Mouse (Mus musculus): ENCODE measurements at regions not wholly inside any gene's neighbourhood (a gene's known extent, or its start where the extent isn't known, plus 50 kb on each side); places are given as distances from the start of the nearest gene placed in this dataset.
"Not testable (repeated sequence)": the region's sequence is repeated elsewhere in the genome, so short reads cannot be mapped to it uniquely, and the experiment has no call there.

DNA sequence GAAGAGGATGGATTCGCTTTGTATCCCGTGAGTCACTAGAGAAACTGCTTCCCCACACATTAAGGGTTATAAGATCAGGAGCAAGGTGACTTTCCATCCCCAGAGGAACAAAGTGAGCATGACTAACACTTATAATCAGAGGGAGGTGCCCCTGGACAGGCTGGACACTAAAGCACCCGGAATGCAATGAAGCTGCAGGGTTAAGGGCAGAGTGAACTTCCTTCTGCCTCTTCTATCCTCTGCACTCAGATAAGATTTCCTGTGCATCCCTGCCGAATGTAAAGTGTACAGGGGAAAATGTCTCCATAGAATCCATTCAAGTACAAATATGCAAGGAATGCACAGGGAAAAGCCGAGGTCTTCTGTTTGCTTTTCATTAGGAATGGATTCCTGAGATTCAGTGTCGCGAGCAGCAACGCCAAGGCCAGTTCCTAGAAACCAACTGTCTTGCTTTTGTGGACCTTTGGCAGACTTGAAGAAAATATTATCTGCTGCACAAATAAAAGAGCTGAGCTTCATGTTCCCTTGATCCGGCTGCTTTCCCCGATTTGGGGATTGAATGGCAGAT, 58.5 kb upstream of the Fbxl7 start:
- DNase-seq: no peak

DNA sequence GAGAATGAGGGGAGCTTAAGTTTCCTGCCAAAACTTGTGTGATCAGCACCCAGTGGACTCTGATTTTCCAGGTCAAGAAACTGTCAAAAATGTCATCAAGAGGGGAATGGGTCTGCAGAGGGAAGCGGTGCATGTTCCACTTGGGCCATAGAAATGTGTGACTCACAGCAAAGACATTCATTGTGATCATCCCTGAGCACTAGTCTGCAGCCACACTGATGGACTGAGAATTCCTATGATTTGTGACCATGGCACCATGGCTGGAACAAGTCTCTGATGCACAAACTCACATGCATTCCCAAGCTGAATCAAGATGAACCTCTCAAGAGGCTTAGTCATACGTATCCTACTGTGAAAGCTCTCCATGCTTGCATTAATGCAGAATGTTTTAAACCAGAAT, 63.6 kb upstream of the Fbxl7 start:
- no peak for DNase-seq

DNA sequence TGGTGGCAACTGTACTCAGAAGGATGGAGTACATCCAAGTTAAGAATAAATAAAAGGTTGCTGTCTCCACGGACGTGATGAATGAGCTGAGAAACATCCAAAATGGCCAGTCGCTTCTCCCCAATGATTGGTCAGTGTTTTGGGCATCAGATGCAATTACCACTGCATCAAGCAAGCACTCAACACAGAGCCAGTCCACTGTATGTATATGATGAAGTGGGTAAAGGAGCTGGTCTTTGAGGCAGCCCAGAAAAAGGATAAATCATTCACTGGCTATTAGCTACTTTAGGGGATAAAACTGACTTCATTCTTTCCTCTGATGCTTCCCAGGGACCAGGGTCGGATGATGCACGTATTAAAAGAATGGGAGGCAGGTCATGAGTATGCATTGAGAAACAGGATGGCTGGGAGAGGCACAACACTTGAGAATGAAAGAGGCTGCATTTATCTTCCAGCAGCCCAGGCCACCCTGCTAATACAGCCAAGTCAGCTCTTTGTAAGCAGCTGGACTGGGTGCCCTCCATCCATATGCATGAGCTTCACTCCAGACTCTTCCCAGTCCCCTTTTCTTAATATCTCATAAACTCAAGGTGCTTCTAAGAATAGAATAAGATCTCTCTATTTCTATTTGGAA, 73.1 kb upstream of the Fbxl7 start:
- DNase-seq: no peak

DNA sequence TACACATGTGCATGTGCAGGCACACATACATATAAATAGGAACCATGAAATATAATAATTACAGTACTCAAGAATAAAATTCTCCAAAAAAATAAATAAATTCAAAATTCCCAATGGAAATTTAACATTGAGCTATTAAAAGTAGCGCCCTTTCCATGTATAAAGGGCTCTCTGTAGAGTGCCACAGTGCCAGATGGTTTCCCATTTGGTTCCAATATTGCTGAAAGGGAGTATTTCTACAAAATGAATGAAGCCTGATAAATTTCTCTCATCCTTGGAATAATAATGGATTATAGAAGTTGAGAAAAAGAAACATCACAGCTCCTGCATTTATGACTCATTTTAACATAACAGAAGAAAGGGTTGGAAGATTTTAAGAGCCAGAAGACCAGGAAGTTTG, 75.4 kb upstream of the Fbxl7 start:
- DNase-seq: no peak

DNA sequence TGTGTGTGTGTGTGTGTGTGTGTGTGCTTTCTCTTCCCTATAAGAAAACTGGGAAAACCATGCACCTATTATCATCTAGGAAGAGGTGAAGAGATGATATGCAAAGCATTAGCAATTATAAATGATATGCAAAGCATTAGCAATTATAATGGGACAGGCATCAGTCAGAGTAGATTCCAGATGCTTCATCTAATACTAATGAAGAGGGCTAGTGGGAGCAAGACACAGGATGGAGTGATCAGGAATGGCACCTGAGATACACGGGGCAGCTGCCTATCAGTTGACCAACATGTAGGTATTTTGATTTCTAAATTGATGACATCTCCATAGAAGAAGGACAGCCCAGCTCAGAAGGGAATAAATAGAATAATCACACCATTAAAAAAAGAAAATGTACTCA, 97.7 kb upstream of the Fbxl7 start:
- DNase-seq: no peak

DNA sequence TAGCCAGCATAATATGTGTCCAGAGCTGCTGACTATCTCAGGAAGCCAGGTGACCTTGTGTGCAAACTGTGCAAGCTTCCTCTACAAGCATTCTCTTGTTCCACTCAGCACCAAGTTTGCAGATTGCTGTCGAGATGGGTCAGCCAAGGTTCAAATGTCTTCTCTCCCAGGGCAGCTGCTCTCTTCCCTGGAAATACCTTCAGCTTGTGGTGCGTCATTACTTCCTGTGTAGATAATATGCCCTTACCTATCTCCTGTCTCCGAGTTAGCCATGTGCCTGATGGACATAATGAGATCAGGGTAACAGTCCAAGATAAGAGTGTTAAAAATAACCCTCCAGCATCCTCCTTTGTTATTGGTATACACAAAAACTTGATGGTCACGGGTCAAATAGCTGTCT, 113.7 kb upstream of the Fbxl7 start:
- DNase-seq: no peak

DNA sequence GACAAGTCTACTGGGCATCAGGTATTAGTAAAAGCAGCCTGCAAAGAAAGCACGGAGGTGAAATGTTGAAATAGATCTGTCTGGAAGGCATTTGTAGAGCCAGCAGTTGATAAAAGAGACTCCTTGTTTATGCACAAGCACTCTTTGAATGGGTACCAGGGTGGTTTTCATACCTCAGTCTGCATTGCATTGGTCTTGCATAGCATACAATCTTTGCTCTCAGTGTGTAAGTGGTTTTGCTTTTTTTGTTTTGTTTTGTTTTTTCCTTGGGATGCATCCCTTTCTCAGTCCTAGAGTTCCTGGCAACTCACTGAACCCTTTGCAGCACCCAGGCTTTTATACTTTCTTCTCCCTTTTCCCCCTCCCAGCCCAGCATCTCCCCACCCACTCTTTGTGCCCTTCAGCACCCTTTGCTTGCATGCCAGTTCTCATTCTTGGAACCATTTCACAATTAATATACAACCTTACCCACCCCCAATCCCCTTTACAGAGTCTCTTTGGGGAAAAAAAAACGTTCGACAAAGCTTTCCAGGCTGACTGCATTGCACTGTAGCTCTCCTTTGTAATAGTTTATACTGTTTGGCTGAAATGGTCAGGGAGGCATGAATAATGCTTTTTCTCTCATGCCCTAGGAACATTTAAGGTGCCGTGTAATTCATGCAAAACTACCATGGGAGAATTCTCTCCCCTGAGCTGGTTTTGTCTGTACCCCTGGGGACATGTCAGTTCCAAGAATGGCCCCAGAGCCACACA, 118.7 kb upstream of the Fbxl7 start:
- no peak for DNase-seq

DNA sequence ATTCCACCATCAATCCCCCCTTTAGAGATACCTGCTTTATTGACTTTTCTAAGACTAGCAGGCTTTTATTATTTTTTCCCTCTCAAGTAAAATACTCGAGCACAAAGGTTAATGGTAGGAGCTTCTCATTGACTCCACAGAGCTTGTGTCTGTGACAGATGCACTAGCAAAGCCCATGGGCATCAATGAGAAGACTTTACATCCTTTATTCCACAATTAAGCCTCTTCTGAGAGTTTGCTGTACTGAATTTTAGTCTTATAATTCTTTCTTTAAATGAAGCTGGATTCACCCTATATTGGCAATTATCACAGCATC, 119.2 kb upstream of the Fbxl7 start:
- no peak for DNase-seq

DNA sequence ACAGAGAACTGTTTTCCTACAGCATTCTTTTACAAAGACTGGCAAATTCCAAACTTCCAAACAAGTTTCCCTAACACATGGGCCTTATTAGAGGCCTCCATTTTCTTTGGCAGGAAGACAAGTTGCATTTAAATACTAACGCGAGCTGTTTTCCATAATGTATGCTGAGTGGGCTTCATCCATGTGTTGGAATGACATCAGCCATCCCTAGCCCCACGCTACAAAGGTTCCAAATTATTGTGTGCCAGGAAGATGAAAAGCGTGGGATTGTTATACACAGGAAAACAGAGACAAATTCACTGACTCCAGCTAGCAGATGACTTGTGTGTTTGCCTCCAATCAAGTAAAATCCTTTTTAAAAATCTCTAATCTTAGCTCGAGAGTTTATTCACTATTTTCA, 125.1 kb upstream of the Fbxl7 start:
- DNase-seq: no peak

DNA sequence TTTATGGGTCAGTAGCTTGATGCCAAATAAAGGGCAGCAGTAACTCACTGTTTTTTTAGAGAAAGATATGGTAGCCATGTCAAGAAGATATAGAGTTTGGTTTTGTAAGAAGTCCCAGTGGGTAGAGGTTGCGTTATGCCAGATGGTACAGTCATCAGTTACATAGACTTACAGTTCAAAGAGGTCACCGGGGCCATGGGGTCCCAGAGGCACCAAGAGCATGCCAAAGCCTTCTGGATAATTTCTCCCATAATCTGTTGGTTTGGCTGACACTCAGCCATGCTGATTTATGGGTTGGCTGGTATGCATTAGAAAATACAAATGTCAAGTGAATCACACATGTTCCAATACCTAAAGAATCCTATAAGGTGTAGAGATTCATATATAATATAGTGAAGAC, 137.9 kb upstream of the Fbxl7 start:
- DNase-seq: no peak

DNA sequence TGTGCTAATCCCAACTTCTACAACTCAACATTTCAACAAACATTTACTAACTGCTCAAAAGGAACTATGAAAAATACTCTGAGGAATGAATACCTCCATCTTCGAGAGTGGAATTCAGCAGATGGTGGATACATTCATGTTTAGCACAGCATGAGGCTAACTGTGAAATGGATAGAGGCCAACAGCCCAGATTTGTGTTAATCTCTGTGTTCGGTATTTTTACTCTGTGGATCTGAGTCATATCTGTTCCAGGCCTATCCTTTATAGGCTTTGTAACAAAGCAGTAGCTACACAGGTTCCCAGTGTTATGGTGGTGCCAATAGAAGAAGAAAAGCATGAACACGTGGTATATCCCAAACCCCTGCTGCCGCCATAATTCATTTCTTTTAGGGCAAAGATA, 148.4 kb upstream of the Fbxl7 start:
- no peak for DNase-seq

DNA sequence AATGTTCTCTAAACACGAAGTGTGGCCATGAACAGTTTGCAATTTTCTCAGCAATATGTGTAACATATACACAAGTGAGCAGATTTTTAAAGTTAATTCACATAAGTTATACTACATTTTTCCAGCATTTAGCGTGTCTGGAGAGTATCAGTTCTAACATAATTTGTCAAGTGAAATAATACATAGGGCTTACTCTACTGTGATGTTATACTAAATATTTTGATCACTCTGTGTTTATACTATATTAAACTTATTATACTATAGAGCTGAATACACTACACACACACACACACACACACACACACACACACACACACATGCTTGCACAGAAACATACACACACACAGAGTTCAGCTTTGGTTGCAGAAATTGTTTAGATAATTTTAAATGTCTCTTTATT, 155.3 kb upstream of the Fbxl7 start:
- DNase-seq: no peak

DNA sequence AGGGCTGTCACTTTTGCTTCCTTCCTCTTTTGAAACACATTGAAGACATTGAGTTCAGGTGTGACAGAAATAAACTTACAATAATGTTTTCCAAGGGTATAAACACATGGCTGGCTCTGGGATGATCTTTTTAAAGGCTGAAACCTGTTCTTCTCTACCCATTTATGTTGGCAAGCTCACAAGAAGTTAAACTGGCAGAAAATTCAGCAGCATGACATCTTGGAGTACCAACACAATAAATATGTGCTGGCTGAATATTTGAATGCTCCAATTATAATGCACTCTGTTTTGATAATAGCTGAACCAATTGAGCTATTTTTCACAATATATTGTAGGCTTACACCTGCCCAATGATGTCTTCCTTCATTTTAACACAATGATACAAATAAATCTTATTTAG, 168.1 kb upstream of the Fbxl7 start:
- DNase-seq: no peak

DNA sequence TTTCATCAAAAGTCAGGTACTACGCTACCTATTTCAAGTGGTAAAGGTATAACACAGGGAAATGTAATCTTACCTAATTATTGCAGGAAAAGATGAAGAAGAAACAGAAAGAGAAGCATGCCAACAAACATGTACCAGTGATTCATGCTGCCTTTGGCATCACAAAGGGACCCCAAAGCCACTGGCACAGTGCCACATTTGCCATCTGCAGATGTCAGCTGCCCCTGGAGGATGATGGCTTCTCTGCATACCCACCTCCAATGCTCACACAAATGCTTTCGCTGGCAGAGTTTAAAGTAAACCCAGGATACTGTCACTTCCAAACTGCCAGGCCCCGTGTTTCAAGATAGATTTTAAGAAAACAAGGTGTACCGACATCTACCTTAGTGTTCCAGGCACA, 168.6 kb upstream of the Fbxl7 start:
- DNase-seq: no peak

DNA sequence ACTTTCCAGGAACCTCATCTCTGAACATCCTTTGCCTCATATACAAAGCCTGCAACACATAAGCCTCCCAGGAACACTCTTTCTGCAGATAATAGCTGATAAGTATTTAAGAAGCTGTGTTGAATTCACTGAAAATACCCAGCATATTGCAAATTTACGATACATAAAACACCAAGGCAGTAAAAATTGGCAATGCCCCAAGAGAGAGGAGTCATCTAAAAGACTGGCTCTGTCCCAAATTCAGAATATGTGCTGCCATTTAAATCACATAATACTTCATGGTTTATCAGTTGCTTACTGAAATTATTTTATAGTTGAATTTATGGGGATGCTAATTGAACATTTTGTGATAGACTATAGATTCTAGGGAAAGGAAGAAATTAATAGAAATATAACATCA, 172.3 kb upstream of the Fbxl7 start:
- no peak for DNase-seq

DNA sequence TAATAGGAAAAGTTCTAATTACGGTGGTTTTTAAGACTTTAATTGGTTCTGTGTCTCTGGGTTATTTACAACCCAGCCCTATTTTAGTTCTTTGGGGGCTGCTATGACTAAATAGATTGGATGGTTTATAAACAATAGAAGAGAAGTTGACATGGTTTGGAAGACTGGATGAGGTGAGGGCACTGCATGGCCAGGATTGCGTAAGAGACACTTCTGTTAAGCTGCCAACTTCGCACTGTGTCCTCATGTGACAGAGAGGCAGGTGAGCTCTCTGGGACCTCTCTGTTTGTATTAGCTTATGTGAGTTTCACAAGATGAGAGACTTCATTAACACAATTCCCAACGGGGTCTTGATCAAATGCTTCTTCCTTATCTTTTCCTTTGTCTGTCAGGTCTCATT, 182.5 kb upstream of the Fbxl7 start:
- no peak for DNase-seq

DNA sequence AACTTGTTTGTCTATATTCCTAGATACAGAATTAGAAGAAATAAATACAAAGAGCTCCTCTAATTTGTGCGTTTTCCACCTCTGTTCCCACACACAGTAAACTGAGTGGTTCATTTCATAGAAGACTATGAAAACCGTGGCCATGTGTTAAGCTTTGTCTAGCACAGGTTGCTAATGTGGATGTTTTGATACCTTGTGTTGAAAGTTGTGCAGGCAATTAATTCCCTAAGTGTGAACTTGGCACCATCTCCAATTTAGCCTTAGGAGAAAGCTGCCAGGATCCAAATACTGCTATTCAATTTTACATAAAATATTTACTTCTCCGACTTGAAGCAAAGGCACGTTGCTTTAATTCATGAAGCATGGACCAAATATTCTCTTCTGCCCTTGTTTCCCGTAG, 187.4 kb upstream of the Fbxl7 start:
- DNase-seq: no peak

DNA sequence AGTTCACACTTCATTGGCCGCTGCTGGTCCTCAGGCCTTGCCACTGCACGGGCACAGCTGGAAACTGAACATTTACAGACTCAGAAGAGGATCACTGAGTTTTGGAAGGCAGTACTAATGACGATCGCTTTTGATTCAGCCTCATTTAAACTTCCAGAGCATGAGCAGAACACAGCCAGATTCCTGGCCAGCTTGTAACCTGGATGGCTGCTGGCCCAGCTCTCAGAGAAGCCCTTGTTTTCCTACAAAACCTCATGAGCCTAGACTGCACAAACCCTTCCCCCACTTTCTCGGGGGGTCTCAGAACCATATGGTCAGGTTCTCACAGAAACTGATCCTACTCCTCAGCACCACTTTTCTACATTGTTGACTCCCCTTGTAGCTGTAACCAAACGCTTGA, 188.2 kb upstream of the Fbxl7 start:
- no peak for DNase-seq

DNA sequence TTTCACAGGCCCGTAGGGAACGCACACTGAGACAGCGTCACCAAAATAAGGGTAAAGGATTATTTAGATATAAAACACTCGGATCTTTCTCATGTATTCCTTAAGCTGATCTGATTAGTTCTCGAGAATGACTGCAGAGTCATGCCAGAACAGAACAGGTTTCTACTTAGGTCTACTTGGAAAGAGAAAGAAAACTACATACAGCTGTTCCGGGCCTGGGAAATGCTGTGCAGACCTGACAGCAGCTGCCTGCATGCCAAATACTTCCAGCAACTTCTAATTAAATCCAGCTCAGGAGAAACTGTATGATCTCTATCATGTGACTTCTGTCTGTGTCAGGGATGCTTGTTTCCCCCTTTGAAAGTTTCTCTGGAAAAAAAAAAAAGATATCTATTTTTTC, 193.8 kb upstream of the Fbxl7 start:
- DNase-seq: no peak

DNA sequence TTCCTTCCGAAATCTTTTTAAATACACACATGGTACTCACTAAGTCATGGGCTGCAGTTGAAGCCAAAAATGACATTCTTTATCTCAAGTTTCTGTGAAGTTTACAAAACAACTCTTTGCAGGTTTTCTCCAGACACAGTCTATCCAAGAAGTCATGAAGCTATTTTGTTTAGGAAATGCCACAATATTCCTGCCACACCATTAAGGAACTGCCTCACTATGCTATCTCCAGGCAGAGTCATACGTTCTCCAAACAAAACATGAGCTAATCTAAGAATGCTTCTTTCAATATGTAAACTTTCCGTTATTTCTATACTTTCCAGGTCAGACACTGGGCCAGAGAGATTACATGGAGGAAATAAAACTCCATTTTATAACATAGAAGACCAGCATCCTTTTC, 198.7 kb upstream of the Fbxl7 start:
- no peak for DNase-seq

DNA sequence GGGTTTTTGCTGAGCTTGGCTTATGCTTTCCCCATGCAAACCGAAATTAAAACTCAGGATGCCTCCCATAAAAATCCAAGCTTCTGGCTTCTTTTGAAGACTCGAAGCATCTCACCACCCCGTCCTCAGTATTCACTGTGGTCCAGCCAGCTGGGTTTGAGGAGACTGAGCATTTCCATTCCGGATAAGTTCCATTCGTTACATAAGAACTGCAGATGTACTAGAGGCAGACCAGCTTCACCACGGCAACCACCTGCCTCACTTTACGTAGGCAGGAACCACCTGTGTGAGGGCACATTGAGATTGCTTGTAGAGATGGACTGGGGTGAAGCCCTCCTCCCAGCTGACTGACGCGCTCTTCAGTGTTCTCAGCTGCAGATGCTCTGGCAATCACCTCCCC, 199.9 kb upstream of the Fbxl7 start:
- no peak for DNase-seq

DNA sequence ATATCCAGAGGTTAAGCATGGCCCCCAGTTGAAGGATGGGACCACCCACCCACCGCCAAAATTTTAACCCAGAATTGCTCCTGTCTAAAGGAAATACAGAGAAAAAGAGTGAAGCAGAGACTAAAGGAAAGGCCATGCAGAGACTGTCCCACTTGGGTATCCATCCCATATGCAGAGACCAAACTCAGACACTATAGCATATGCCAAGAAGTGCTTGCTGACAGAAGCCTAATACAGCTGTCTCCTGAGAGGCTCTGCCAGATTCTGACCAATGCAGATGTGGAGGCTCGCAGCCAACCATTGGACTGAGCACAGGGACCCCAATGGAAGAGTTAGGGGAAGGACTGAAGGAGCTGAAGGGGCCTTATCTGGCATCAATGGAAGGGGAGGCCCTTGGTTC, 206.2 kb upstream of the Fbxl7 start:
- DNase-seq: not testable (repeated sequence)

DNA sequence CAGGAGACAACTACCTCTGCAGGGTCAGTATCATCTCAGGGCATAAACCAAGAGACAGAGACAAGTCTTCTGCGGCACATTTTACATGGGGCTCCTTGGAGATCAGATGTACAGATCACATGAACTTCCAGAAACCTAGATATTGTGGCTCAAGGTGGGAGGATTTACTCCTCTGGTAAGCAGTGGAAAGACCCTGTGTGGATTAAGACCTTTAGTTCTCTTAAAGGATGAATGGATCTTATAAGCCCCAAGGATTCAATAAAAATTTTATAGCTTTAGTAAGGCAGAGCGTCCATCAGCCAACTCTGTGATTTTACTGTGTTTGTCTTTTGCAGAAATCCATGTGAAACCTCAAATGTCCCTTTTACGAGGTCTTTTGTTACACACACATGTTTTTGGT, 213.8 kb upstream of the Fbxl7 start:
- DNase-seq: no peak

DNA sequence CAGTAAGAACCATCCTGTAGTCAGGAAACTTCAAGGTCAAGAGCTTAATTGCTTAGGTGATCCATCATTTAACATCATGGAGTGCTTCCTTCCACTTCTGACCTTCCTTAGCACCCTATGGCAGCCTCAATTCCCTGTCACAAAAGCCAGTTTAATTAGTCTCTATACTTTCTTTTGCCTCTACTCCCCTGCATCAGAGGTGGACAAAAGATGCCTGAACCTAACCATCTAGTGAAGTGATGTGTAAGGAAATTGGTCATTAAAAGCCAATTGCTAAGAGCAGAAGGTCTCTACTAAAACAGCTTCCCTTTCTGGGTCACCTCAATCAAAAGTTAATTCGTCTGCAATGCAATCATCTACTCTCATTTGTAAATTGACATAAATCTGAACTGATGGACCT, 234.3 kb upstream of the Fbxl7 start:
- DNase-seq: no peak

DNA sequence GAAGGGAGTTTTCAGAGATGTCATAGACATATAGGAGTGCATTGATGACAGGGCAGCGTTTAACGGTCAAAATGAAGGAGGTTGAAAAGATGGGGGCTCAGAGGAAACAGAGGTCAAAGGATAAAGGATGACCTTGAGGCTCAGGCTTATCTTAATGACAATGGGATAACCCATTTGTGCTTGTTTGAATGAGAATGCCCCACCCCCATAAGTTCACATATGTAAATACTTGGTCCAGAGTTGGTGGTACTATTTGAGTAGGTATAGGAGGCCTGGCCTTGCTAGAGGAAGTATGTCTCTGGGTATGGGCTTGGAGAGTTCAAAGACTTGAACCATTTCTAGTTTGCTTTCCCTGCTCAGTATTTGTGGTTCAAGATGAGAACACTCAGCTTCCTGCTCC, 237.4 kb upstream of the Fbxl7 start:
- no peak for DNase-seq
